Mouse (Mus musculus) left cerebral cortex, postnatal 14 days (tissue): ENCODE measurements around the gene Fzd1. TPM values are rescaled to one million over a fixed set of nuclear protein-coding genes. Genes with fewer than 3 reads are reported as not detected.

Experiments used
- DNase-seq, 2 experiments: peaks; one replicate each; pipeline ENCODE4 v3.0.0; 2021 to 2022; ENCODE audit warnings: low spot score in 2 of 2, mixed read lengths in 1 of 2
- intact Hi-C: fragments of 180-260 bp; cut with DNase I; formaldehyde crosslinking; loops from one replicate; pipeline ENCODE4 v1.15.1; 2025
- microRNA-seq, 2 experiments: library from miRNA; unstranded; fragments of <30 nt; microRNA quantifications; one replicate each; pipeline ENCODE4 v1.2.0; 2022
- total RNA-seq, 2 experiments: library from RNA; stranded (reverse); gene quantifications; 2 replicates each; pipeline ENCODE4 v1.2.3; 2021

Fzd1 gene
- total RNA-seq, 2 experiments from 2014 or later: 15.0 to 19.7 TPM

DNA sequence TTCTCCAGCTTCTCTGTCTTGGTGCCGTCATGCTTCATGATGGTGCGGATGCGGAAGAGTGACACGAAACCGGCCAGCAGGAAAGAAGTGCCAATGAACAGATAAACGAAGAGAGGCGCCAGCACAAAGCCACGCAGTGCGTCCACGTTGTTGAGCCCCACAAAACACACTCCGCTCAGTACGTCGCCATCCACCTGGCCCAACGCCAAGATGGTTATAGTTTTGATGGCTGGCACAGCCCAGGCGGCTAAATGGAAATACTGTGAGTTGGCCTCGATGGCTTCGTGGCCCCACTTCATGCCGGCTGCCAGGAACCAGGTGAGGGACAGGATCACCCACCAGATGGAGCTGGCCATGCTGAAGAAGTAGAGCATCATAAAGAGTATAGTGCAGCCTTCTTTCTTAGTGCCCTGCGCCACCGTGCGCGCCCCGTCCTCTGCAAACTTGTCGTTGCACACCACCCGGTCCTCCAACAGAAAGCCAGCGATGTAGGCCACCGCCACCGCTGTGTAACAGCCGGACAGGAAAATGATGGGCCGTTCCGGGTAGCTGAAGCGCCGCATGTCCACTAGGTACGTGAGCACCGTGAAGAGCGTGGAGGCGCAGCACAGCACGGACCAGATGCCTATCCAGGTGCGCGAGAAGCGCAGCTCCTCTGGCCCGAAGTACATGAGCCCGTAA lies 1.7 kb downstream of the Fzd1 start:
- peak; percentile 26 to 42 for DNase-seq
- intact Hi-C loops: loop anchor here (5.0 to 10.0 kb wide), 2 partner anchors 161 to 261 kb away; no protein-coding TSS in a partner anchor

DNA sequence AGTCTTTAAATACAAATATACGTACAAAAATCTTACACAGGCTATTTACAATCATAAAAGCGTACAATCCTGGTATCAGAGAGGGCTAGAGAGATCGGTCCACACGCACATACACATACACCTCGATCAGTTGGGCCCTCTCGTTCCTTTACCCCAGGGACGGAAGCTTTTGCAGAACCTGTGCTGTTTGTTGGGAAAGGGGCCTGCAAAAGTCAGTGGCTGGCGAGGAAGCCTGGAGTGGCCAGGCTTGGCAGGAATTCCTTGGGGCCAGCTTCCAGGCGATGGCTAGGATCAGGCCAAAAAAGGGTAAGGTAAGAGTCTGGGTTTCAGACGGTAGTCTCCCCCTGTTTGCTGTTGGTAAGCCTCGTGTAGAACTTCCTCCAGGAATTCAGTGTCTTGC lies 2.5 kb downstream of the Fzd1 start:
- no peak for DNase-seq
- intact Hi-C loops: loop anchor here (2.0 to 10.0 kb wide), 3 partner anchors 162 to 491 kb away; no protein-coding TSS in a partner anchor

DNA sequence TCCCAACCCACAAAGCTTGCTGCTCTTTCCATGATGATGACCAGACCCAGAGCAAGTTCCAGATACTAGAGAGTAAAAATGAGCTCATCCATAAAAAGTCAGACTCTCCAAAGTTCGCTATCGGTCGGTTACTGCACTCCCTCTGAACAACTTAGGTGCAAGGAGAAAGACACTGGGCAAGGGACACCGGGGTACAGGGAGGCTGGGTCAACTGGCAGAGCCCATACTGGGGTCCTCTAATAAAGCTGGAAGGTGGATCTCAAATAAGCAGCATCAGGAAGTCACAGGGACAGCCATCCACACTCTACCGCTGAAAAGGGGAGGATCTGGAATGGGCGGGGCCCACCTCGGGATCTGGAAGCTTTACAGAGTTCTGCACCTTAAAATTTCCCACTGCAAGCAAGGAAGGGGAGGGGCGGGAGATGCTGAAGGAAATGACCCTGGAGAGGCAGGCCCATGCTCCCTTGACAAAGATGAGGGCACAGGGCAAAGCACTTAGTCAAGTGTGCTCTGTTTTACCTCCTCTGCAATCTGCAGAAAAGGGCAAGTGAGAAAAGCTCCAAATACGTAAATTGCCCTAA lies 3.0 kb downstream of the Fzd1 start:
- no peak for DNase-seq
- intact Hi-C loops: loop anchor here (2.0 to 10.0 kb wide), 3 partner anchors 163 to 490 kb away; no protein-coding TSS in a partner anchor

DNA sequence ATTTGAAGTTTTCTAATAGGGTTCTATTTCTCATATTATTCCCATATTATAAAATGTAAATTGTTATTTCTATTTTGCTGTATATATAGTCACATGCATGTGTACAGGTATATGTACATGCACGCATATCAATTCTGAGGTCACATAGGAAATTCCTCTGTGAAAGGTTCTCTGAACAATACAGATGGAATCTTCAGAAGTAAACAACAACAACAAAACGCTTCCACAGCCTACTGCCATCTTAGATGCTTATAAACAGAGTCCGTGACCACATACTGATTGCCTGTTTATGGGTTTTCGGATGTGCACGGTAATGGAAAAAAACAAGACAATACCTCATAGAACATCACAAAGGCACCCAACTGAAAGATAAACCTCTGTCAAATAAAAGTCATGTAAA lies 4.7 kb downstream of the Fzd1 start:
- no peak for DNase-seq
- intact Hi-C loops: loop anchor here (10.0 kb wide), 1 partner anchor 258 kb away; no protein-coding TSS in a partner anchor

DNA sequence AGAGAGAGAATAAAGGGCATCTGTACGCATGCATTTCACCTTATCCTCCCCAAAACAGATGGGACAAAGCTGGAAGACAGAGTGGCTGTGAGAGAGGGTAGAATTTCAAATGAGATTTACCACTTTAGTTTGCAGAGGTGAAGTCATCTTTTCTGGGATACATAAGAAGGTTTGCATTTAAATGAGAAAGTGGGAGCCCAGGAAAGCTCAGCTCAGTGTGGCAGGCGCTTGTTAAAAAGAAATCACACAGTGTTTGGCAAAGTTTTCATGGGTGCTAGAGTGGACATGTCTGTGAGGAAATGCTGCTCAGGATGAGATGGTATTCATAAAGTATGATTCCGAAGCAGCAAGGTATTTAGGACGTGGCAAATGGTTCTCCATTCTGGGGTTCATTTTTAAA lies 15.1 kb downstream of the Fzd1 start:
- DNase-seq: no peak
- intact Hi-C loops: no loop called here

DNA sequence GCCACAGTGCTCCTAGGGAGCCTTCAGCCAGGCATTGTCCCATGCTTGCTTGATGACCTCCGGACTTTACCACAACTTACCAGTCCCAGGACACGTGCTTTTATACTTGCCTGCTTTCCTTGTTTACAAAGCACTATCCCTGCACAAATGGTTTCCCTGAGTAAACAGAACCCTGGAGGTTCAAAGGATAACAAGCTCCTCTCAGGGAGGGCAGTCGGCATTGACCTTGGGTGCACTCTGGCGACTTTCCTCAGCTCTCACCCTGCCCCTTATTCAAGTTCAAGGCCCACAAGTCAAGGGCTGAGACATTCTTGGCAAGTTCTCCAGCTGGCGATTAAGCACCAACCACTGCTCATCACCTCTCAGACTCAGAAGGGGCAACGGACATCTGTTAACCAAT lies 20.8 kb downstream of the Fzd1 start:
- no peak for DNase-seq
- intact Hi-C loops: no loop called here

DNA sequence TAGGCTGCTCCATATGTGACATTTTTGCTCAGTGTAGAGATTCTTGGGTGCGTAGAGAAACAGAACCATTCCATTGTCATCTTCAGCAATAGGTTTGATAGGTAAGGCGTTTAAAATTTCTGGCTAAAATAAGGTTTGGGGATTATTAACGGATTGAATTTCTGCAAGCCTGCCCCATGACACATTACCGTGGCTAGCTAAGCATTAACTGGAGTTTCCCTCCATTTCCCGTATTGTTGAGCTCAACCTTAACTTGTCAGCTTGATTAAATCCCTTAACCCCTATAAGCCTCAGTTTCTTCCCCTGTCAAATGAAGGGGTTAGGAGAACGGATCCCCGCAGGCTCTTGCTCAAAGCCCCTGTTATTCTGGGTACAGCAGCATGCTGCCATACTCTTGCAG lies 22.4 kb downstream of the Fzd1 start:
- intact Hi-C loops: no loop called here
- no peak for DNase-seq

DNA sequence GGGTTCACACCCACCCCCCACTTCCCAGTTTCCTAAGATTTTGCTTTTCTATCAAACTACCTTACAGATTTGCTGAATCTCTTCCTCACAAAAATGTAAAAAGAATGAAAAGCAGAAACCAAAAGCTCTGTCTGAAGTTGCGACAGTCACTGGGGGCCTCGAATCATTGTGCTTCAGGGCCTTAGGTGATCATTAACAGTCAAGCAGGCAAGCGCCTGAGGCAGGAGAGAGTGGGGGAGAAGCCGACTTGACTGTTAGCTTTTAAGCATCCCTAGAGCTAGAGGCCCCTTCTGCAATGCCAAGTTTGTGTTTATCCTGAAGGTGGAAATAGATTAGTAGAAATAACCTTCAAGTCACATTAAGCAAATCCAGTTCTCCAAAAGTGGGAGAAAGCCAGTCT lies 24.6 kb downstream of the Fzd1 start:
- no peak for DNase-seq
- intact Hi-C loops: no loop called here

DNA sequence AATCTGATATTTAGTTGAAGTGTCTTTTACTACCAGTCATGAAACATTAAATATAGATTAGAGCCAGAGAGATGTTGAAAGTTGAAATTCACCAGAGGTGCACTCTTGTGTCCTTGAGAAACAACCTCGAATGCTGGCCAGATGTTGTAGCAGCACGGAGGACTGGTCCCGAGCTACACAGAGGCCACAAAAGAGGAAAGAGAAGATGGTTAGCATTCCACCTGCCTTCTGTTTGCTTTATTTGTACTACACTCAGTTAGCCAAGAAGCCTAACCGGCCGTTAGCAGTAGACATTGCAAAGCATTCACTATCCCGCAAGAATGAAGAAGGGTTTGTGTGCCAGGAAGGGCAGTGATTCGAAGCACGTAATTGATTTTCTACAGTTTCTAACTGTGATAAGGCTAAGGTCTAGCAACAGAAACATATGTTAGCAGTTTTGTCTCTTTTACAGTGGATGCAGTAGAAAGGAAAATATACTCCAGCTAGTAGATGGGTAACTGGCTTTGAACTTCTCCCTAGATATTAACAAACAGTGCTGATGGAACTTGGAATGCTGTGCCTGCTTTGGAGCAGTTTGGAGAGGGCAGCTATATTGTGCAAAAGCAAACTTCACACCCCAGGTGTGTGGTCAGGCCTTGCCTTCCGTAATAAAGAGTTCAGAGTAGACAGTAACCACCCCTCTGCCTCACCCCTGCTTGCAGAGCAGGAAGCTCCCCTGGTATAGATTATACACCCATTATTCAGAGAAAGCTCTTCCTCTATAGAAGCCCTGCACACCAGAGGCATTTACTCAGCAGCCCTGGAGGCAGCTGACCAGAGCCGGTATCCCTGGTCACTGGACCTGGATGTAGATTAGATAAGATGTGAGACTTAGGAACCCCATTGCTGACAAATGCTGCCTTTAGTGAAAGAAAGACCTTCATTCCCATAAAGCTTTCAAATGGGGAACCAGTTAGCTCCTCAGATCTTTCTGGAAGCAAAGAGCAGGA lies 25.3 kb downstream of the Fzd1 start:
- DNase-seq: no peak
- intact Hi-C loops: no loop called here

DNA sequence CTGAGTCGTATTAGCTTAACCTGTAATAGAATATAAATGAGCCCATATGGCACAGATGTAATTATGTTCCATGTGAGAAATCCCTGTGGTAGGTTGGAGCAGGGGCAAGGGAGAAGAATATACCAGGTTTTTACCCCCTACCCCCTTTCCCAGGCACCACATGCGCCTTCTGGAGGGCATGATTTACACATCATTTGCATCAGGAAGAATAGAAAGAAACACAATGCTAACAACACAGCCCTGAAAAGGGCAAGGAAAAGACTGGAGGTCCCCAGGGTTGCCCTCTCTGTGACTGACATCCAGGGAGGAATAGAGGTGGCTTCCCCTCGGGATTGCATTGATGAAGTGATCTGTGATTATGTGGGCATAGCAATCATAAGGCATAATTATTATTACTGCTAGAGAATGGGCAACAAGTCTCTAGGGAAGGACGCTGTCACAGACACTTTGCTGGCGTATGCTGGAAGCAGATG lies 26.1 kb downstream of the Fzd1 start:
- DNase-seq: no peak
- intact Hi-C loops: no loop called here

DNA sequence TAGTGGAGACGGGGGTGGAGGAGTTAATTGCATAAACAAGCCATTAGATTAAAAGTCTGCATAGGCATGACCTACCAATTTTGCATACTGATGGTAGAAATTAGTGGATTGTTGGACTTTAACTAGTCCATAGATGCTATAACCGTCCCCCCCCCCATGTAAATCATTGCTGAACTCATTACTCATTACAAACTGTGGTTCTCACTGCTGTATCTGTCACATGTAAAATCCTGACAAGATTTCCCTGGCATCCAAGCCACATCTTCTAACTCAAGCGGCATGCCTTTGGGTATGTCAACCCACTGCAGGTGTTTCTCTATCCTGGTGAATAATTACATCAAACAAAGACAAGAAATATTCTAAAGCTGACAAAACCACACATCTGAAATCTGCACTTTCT lies 26.8 kb downstream of the Fzd1 start:
- DNase-seq: no peak
- intact Hi-C loops: no loop called here

Small RNA genes lying within 50 kb of the gene (microRNA-seq; reads per million reads assigned to microRNA genes)
- 0 reads per million in 2 experiments for gene Gm44483
